Mouse (Mus musculus) cerebellum, adult 2 months (tissue): ENCODE measurements around the gene Rasal1. TPM values are rescaled to one million over a fixed set of nuclear protein-coding genes. Genes with fewer than 3 reads are reported as not detected.

Source experiments
- DNase-seq, 2 experiments: peaks; one replicate each; pipeline ENCODE4 v3.0.0; 2021
- H3K27ac ChIP-seq: fragments of 200-500 bp; 2 replicates; pipeline ENCODE4 v1.5.1; 2012; ENCODE audit warnings: low read length, control low read depth, inconsistent platforms; ENCODE audit not compliant: insufficient read depth
- H3K27me3 ChIP-seq: fragments of 200-500 bp; 2 replicates; pipeline ENCODE4 v1.6.1; 2012; ENCODE audit warnings: inconsistent platforms, mild to moderate bottlenecking, low read length, moderate library complexity; ENCODE audit not compliant: control insufficient read depth, insufficient read depth
- H3K4me1 ChIP-seq: fragments of 200-500 bp; 2 replicates; pipeline ENCODE4 v1.6.1; 2011; ENCODE audit warnings: low read length; ENCODE audit not compliant: control insufficient read depth, insufficient read depth
- H3K4me3 ChIP-seq: fragments of 200-500 bp; replicated peaks from 2 replicates; pipeline ENCODE3; 2011; ENCODE audit warnings: mild to moderate bottlenecking, low read depth, low read length, control low read depth; ENCODE audit not compliant: insufficient read depth
- CTCF ChIP-seq: fragments of 200-500 bp; IDR thresholded peaks from 2 replicates; pipeline ENCODE4 v1.5.1; 2011; ENCODE audit warnings: low read depth, mild to moderate bottlenecking, control low read depth, low read length, moderate library complexity, borderline replicate concordance; ENCODE audit not compliant: insufficient read depth
- POLR2A ChIP-seq: fragments of 200-500 bp; IDR thresholded peaks from 2 replicates; pipeline ENCODE4 v1.6.1; 2011; ENCODE audit warnings: low read length, control low read depth, borderline replicate concordance; ENCODE audit not compliant: insufficient read depth
- WGBS: fragments of 180-500 bp; shearing (Covaris S2); methylation state at CpG from one replicate; pipeline ENCODE4 v1.1.7; 2018; 5-methylcytosine and 5-hydroxymethylcytosine counted together
- polyA plus RNA-seq: library from polyadenylated mRNA; depleted of rRNA; stranded (reverse); fragments of >200 nt; gene quantifications from 2 replicates; pipeline ENCODE4 v1.2.3, GENCODE M21; 2012

The Rasal1 gene
- polyA plus RNA-seq, 1 experiment: 24.7 TPM

GRCm38 (mm10) chr5:120703660-120704059, 55.0 kb downstream of the Rasal1 start:
- Histone ChIP-seq H3K4me1 (peaks cover 76% of the 10 kb centered on the region), H3K27ac (no peak overlapping the region), H3K4me3 (no peak overlapping the region), H3K27me3 (no peaks in the 10 kb centered on the region)
- TF ChIP-seq POLR2A (no peak), CTCF (no peak)
- DNase-seq: peak in 1 of 2 experiments; percentile 14
- 87% methylated on average over 3 of the region's 3 CpGs for WGBS

- Histone ChIP-seq H3K27me3 (no peaks in the 10 kb centered on the region), H3K27ac (no peak overlapping the region), H3K4me3 (no peak overlapping the region), H3K4me1 (peaks cover 68% of the 10 kb centered on the region)
- WGBS: 33% methylated on average over 6 of the region's 6 CpGs
- TF ChIP-seq POLR2A: no peak
- TF ChIP-seq CTCF: no peak
- DNase-seq: peak; percentile 16 to 21
Observed at GRCm38 (mm10) chr5:120704421-120704820, 55.8 kb downstream of the Rasal1 start.

GRCm38 (mm10) chr5:120706541-120706940, 57.9 kb downstream of the Rasal1 start:
- Histone ChIP-seq H3K4me1 (peaks cover 49% of the 10 kb centered on the region), H3K27me3 (no peaks in the 10 kb centered on the region), H3K4me3 (no peak overlapping the region), H3K27ac (no peak overlapping the region)
- TF ChIP-seq CTCF (no peak), POLR2A (no peak)
- peak; percentile 52 to 71 for DNase-seq
- 7% methylated on average over 16 of the region's 16 CpGs for WGBS

- no peak overlapping the region for H3K27ac ChIP-seq
- TF ChIP-seq CTCF: no peak
- no peak for TF ChIP-seq POLR2A
- no peak overlapping the region for H3K4me3 ChIP-seq
- peaks cover 47% of the 10 kb centered on the region for H3K4me1 ChIP-seq
- no peaks in the 10 kb centered on the region for H3K27me3 ChIP-seq
- WGBS: 54% methylated on average over 13 of the region's 13 CpGs
- no peak for DNase-seq
Observed at GRCm38 (mm10) chr5:120706976-120707375, 58.4 kb downstream of the Rasal1 start.

GRCm38 (mm10) chr5:120710161-120710825, 61.7 kb downstream of the Rasal1 start:
- Histone ChIP-seq H3K27ac (peak overlapping the region; percentile 82), H3K4me3 (peak overlapping the region; percentile 89), H3K27me3 (no peaks in the 10 kb centered on the region), H3K4me1 (peaks cover 18% of the 10 kb centered on the region)
- no peak for TF ChIP-seq POLR2A
- no peak for TF ChIP-seq CTCF
- peak; percentile 74 to 78 for DNase-seq
- under 1% methylated on average over 40 of the region's 40 CpGs for WGBS

GRCm38 (mm10) chr5:120710826-120711248, 62.2 kb downstream of the Rasal1 start:
- WGBS: under 1% methylated on average over 32 of the region's 34 CpGs
- DNase-seq: peak in 1 of 2 experiments; percentile 61
- Histone ChIP-seq H3K27me3 (no peaks in the 10 kb centered on the region), H3K27ac (peak overlapping the region; percentile 82), H3K4me3 (peak overlapping the region; percentile 89), H3K4me1 (peaks cover 13% of the 10 kb centered on the region)
- TF ChIP-seq POLR2A (no peak), CTCF (no peak)

GRCm38 (mm10) chr5:120711416-120711815, 62.8 kb downstream of the Rasal1 start:
- under 1% methylated on average over 41 of the region's 43 CpGs for WGBS
- peak; percentile 82 to 83 for DNase-seq
- H3K27me3 ChIP-seq: no peaks in the 10 kb centered on the region
- peak overlapping the region; percentile 66 for H3K27ac ChIP-seq
- peak overlapping the region; percentile 89 for H3K4me3 ChIP-seq
- peaks cover 9% of the 10 kb centered on the region for H3K4me1 ChIP-seq
- TF ChIP-seq POLR2A: peak; percentile 61; the same call in 1 of the 2 replicates
- TF ChIP-seq CTCF: no peak

GRCm38 (mm10) chr5:120711827-120712226, 63.2 kb downstream of the Rasal1 start, which contains the start of gene Dtx1:
Gene Dtx1, minus strand, starts transcription at chr5:120711927.
- H3K4me1 ChIP-seq: peaks cover 8% of the 10 kb centered on the region; the same call in 1 of the 2 replicates

GRCm38 (mm10) chr5:120712721-120713120, 64.1 kb downstream of the Rasal1 start:
- peaks cover 10% of the 10 kb centered on the region for H3K4me1 ChIP-seq
- 89% methylated on average over 8 of the region's 8 CpGs for WGBS
- TF ChIP-seq POLR2A (no peak), CTCF (no peak)
- H3K4me3 ChIP-seq: no peak overlapping the region
- no peak overlapping the region for H3K27ac ChIP-seq
- peak; percentile 26 to 28 for DNase-seq
- no peaks in the 10 kb centered on the region for H3K27me3 ChIP-seq

More at GRCm38 (mm10) chr5:120711827-120712226, 63.2 kb downstream of the Rasal1 start, which contains the start of gene Dtx1:
- TF ChIP-seq CTCF (no peak), POLR2A (no peak)
- WGBS: 44% methylated on average over 3 of the region's 3 CpGs
- DNase-seq: no peak
- peak within 1 kb of the TSS; percentile 82 for H3K27ac ChIP-seq
- peak within 1 kb of the TSS; percentile 89 for H3K4me3 ChIP-seq
- H3K27me3 ChIP-seq: no peaks in the 10 kb centered on the region
